Mouse (Mus musculus) MEL (cell line): ENCODE results near the gene Gm3238. TPM values are rescaled to one million over a fixed set of nuclear protein-coding genes. Genes with fewer than 3 reads are reported as not detected.
A peak's percentile ranks its signal among the peaks of the same experiment; 100 is the strongest.

Experiments
- DNase-seq: peaks from one replicate; pipeline ENCODE4 v3.0.0; 2011; ENCODE audit warnings: low read depth, low spot score
- H3K27ac ChIP-seq: 2 replicates; pipeline ENCODE4 v1.5.1; 2012; ENCODE audit warnings: low read depth, mild to moderate bottlenecking, control low read depth, low read length, moderate library complexity; ENCODE audit not compliant: control insufficient read depth
- H3K27me3 ChIP-seq, 2 experiments: fragments of 150-350 bp in 1 of 2; sonication (generic) in 1 of 2; 2 replicates each; pipeline ENCODE4 v1.6.1; 2012; ENCODE audit warnings: low read length in 2 of 2, mild to moderate bottlenecking in 2 of 2, improper control_type of control experiment in 1 of 2, moderate library complexity in 1 of 2; ENCODE audit not compliant: insufficient read depth in 2 of 2, control insufficient read depth in 1 of 2
- H3K36me3 ChIP-seq, 2 experiments: 2 replicates each; pipeline ENCODE4 v1.6.1; 2012 to 2014; ENCODE audit warnings: low read length in 2 of 2, improper control_type of control experiment in 1 of 2, inconsistent platforms in 1 of 2, mild to moderate bottlenecking in 1 of 2; ENCODE audit not compliant: insufficient read depth in 2 of 2, control insufficient read depth in 1 of 2
- H3K4me1 ChIP-seq, 2 experiments: fragments of 150-350 bp in 1 of 2; sonication (generic) in 1 of 2; 2 replicates each; pipeline ENCODE4 v1.6.1; 2012; ENCODE audit warnings: low read length in 2 of 2, improper control_type of control experiment in 1 of 2, mild to moderate bottlenecking in 1 of 2; ENCODE audit not compliant: insufficient read depth in 2 of 2, control insufficient read depth in 1 of 2
- H3K4me3 ChIP-seq, 2 experiments: fragments of 150-350 bp in 1 of 2; sonication (generic) in 1 of 2; 2 replicates each; pipeline ENCODE4 v1.5.1; 2012; ENCODE audit warnings: low read depth in 2 of 2, low read length in 2 of 2, mild to moderate bottlenecking in 2 of 2, moderate library complexity in 2 of 2, control low read depth in 1 of 2, improper control_type of control experiment in 1 of 2; ENCODE audit not compliant: control insufficient read depth in 1 of 2, insufficient read depth in 1 of 2
- H3K79me2 ChIP-seq: 2 replicates; pipeline ENCODE4 v1.6.1; 2012; ENCODE audit warnings: mild to moderate bottlenecking, low read length, moderate library complexity; ENCODE audit not compliant: control insufficient read depth, poor library complexity, insufficient read depth
- H3K9ac ChIP-seq: 2 replicates; pipeline ENCODE4 v1.6.1; 2012; ENCODE audit warnings: low read depth, mild to moderate bottlenecking, control low read depth, low read length, moderate library complexity; ENCODE audit not compliant: control insufficient read depth, poor library complexity, severe bottlenecking
- H3K9me3 ChIP-seq: fragments of 150-350 bp; sonication (generic); replicated peaks from 2 replicates; pipeline ENCODE4 v1.6.1; 2012; ENCODE audit warnings: mild to moderate bottlenecking, low read length, improper control_type of control experiment, moderate library complexity; ENCODE audit not compliant: insufficient read depth
- BHLHE40 ChIP-seq: IDR thresholded peaks from 2 replicates; pipeline ENCODE4 v1.6.1; 2012; ENCODE audit warnings: low read depth, mild to moderate bottlenecking, inconsistent platforms, low read length, improper control_type of control experiment, borderline replicate concordance
- CHD1 ChIP-seq: IDR thresholded peaks from 2 replicates; pipeline ENCODE4 v1.6.1; 2012; ENCODE audit warnings: low read depth, mild to moderate bottlenecking, inconsistent platforms, low read length, improper control_type of control experiment
- CTCF ChIP-seq, 3 experiments: IDR thresholded peaks in 2 of 3; conservative IDR thresholded peaks in 1 of 3; 2 replicates each; pipeline ENCODE4 v1.5.1; 2011 to 2012; ENCODE audit warnings: low read length in 3 of 3, low read depth in 2 of 3, mild to moderate bottlenecking in 2 of 3, improper control_type of control experiment in 1 of 3, inconsistent platforms in 1 of 3, mixed read lengths in 1 of 3, moderate library complexity in 1 of 3; ENCODE audit not compliant: control insufficient read depth in 1 of 3, insufficient read depth in 1 of 3, poor library complexity in 1 of 3, severe bottlenecking in 1 of 3
- E2F4 ChIP-seq: IDR thresholded peaks from 2 replicates; pipeline ENCODE4 v1.6.1; 2011; ENCODE audit warnings: low read depth, low read length, improper control_type of control experiment, borderline replicate concordance
- ELF1 ChIP-seq: IDR thresholded peaks from 2 replicates; pipeline ENCODE4 v1.6.1; 2014; ENCODE audit warnings: low read depth, mild to moderate bottlenecking, inconsistent platforms, low read length, improper control_type of control experiment, moderate library complexity
- EP300 ChIP-seq, 2 experiments: IDR thresholded peaks; 2 replicates each; pipeline ENCODE4 v1.6.1; 2011; ENCODE audit warnings: improper control_type of control experiment in 2 of 2, low read length in 2 of 2, low read depth in 1 of 2, mild to moderate bottlenecking in 1 of 2
- GATA1 ChIP-seq: IDR thresholded peaks from 2 replicates; pipeline ENCODE4 v1.6.1; 2011; ENCODE audit warnings: low read depth, low read length, improper control_type of control experiment
- KAT2A ChIP-seq: conservative IDR thresholded peaks from 2 replicates; pipeline ENCODE4 v1.6.1; 2012; ENCODE audit warnings: low read depth, low read length, improper control_type of control experiment, inconsistent platforms
- MAFK ChIP-seq: IDR thresholded peaks from 2 replicates; pipeline ENCODE4 v1.6.1; 2011; ENCODE audit warnings: low read depth, mild to moderate bottlenecking, low read length, improper control_type of control experiment, borderline replicate concordance
- MAX ChIP-seq: IDR thresholded peaks from 2 replicates; pipeline ENCODE4 v1.6.1; 2011; ENCODE audit warnings: low read length, improper control_type of control experiment
- MYC ChIP-seq: IDR thresholded peaks from 2 replicates; pipeline ENCODE4 v1.6.1; 2011; ENCODE audit warnings: low read depth, mild to moderate bottlenecking, low read length, improper control_type of control experiment, moderate library complexity
- NRF1 ChIP-seq: IDR thresholded peaks from 2 replicates; pipeline ENCODE4 v1.6.1; 2014; ENCODE audit warnings: low read depth, mild to moderate bottlenecking, inconsistent platforms, low read length, improper control_type of control experiment, moderate library complexity; ENCODE audit not compliant: poor library complexity, insufficient read depth, severe bottlenecking
- POLR2A ChIP-seq, 2 experiments: IDR thresholded peaks; 2 replicates each; pipeline ENCODE4 v1.6.1; 2011 to 2012; ENCODE audit warnings: low read length in 2 of 2, mild to moderate bottlenecking in 2 of 2, control low read depth in 1 of 2, improper control_type of control experiment in 1 of 2, low read depth in 1 of 2, moderate library complexity in 1 of 2; ENCODE audit not compliant: control insufficient read depth in 1 of 2, insufficient read depth in 1 of 2, poor library complexity in 1 of 2
- RAD21 ChIP-seq: IDR thresholded peaks from 2 replicates; pipeline ENCODE4 v1.6.1; 2011; ENCODE audit warnings: mild to moderate bottlenecking, low read depth, low read length, improper control_type of control experiment
- SIN3A ChIP-seq: IDR thresholded peaks from 2 replicates; pipeline ENCODE4 v1.6.1; 2012; ENCODE audit warnings: low read length, improper control_type of control experiment, inconsistent platforms
- SMC3 ChIP-seq: IDR thresholded peaks from 2 replicates; pipeline ENCODE4 v1.6.1; 2011; ENCODE audit warnings: low read depth, low read length, improper control_type of control experiment
- TAL1 ChIP-seq: IDR thresholded peaks from 2 replicates; pipeline ENCODE4 v1.6.1; 2012; ENCODE audit warnings: mild to moderate bottlenecking, inconsistent platforms, low read length, moderate library complexity, mixed read lengths
- TCF12 ChIP-seq: IDR thresholded peaks from 2 replicates; pipeline ENCODE4 v1.6.1; 2014; ENCODE audit warnings: low read depth, mild to moderate bottlenecking, inconsistent platforms, low read length, improper control_type of control experiment, moderate library complexity
- UBTF ChIP-seq: IDR thresholded peaks from 2 replicates; pipeline ENCODE4 v1.6.1; 2012; ENCODE audit warnings: low read depth, mild to moderate bottlenecking, inconsistent platforms, low read length, improper control_type of control experiment, moderate library complexity, borderline replicate concordance; ENCODE audit not compliant: insufficient read depth
- USF2 ChIP-seq, 2 experiments: IDR thresholded peaks; 2 replicates each; pipeline ENCODE4 v1.6.1; 2011 to 2012; ENCODE audit warnings: improper control_type of control experiment in 2 of 2, low read length in 2 of 2, borderline replicate concordance in 1 of 2, inconsistent platforms in 1 of 2, low read depth in 1 of 2, mild to moderate bottlenecking in 1 of 2; ENCODE audit not compliant: insufficient read depth in 1 of 2
- ZC3H11A ChIP-seq: IDR thresholded peaks from 2 replicates; pipeline ENCODE4 v1.6.1; 2012; ENCODE audit warnings: low read depth, mild to moderate bottlenecking, inconsistent platforms, low read length, improper control_type of control experiment
- ZKSCAN1 ChIP-seq: IDR thresholded peaks from 2 replicates; pipeline ENCODE4 v1.6.1; 2012; ENCODE audit warnings: low read depth, mild to moderate bottlenecking, inconsistent platforms, low read length, improper control_type of control experiment, moderate library complexity
- ZMIZ1 ChIP-seq: IDR thresholded peaks from 2 replicates; pipeline ENCODE4 v1.6.1; 2012; ENCODE audit warnings: low read depth, mild to moderate bottlenecking, inconsistent platforms, low read length, improper control_type of control experiment, moderate library complexity
- polyA plus RNA-seq, 2 experiments: library from polyadenylated mRNA; stranded (reverse) in 1 of 2; unstranded in 1 of 2; fragments of >175 nt in 1 of 2; fragments of >200 nt in 1 of 2; gene quantifications; 2 replicates each; pipeline versions ENCODE4 v1.2.1 to v1.2.4; 2012; ENCODE audit warnings: low replicate concordance in 2 of 2, low read depth in 1 of 2; ENCODE audit not compliant: insufficient read length in 2 of 2, insufficient read depth in 1 of 2, missing spikeins in 1 of 2
- total RNA-seq: library from RNA; depleted of rRNA; stranded (reverse); fragments of 300-350 nt; gene quantifications from 2 replicates; pipeline ENCODE4 v1.2.3, GENCODE M21; 2012

Gene Gm3238
- total and polyA plus RNA-seq, 3 experiments, result not detected

GRCm38 (mm10) chr10:77815514-77815913 lies 44.4 kb upstream of the Gm3238 start:
- H3K4me1 ChIP-seq, result peaks cover 0 to 7% of the 10 kb centered on the region in 2 experiments; a peak in 2 of 4 replicates
- H3K79me2 ChIP-seq, result no peaks in the 10 kb centered on the region
- H3K27me3 ChIP-seq, result no peaks in the 10 kb centered on the region
- no peak overlapping the region for H3K4me3 ChIP-seq
- H3K9me3 ChIP-seq, result no peaks in the 10 kb centered on the region
- no peaks in the 10 kb centered on the region for H3K36me3 ChIP-seq
- peak; percentile 42 for DNase-seq
- H3K27ac ChIP-seq, result no peak overlapping the region
- H3K9ac ChIP-seq, result no peak overlapping the region
- TF ChIP-seq USF2 (IDR thresholded peaks at IDR 0.05; ENCODE audit: borderline replicate concordance in 1 of 2, insufficient read depth in 1 of 2, low read depth in 1 of 2, low read length in 2 of 2), result no peak
- TF ChIP-seq SMC3, result peak; percentile 44
- peak; percentile 69 to 91 (median 80) for TF ChIP-seq CTCF (IDR thresholded peaks at IDR 0.05 in 2 of 3, conservative IDR thresholded peaks at IDR 0.05 in 1 of 3; ENCODE audit: control insufficient read depth in 1 of 3, insufficient read depth in 1 of 3, low read depth in 2 of 3, low read length in 3 of 3, poor library complexity in 1 of 3, severe bottlenecking in 1 of 3)
- peak; percentile 37 for TF ChIP-seq RAD21
- TF ChIP-seq, all 39 proteins: peak for 3

GRCm38 (mm10) chr10:77814382-77814781 lies 43.3 kb upstream of the Gm3238 start, which contains the start of gene Gm2696:
Gm2696 (plus strand) TSS chr10:77814682.
- no peak within 1 kb of the TSS for H3K4me3 ChIP-seq
- no peak within 1 kb of the TSS for H3K9ac ChIP-seq
- H3K79me2 ChIP-seq, result no peaks in the 10 kb centered on the region
- H3K27ac ChIP-seq, result no peak within 1 kb of the TSS
- H3K36me3 ChIP-seq, result no peaks in the 10 kb centered on the region
- DNase-seq, result no peak
- H3K27me3 ChIP-seq, result no peaks in the 10 kb centered on the region
- H3K9me3 ChIP-seq, result no peaks in the 10 kb centered on the region
- TF ChIP-seq GATA1 (no peak), ZMIZ1 (no peak), POLR2A (IDR thresholded peaks at IDR 0.05; ENCODE audit: control insufficient read depth in 1 of 2, insufficient read depth in 1 of 2, low read depth in 1 of 2, low read length in 2 of 2, poor library complexity in 1 of 2) (no peak), UBTF (no peak), TCF12 (no peak), BHLHE40 (no peak), SIN3A (no peak), KAT2A (no peak), CHD1 (no peak), ZKSCAN1 (no peak), MYC (no peak)
- TF ChIP-seq, all 39 proteins: peak for 0
- peaks cover 0 to 7% of the 10 kb centered on the region in 2 experiments; a peak in 2 of 4 replicates for H3K4me1 ChIP-seq

- Histone ChIP-seq H3K79me2 (no peaks in the 10 kb centered on the region), H3K27ac (no peak within 1 kb of the TSS), H3K9me3 (no peaks in the 10 kb centered on the region), H3K4me1 (no peaks in the 10 kb centered on the region), H3K27me3 (no peaks in the 10 kb centered on the region)
- no peak for TF ChIP-seq GATA1
- TF ChIP-seq MAX, result no peak
- TF ChIP-seq EP300 (IDR thresholded peaks at IDR 0.05; ENCODE audit: low read depth in 1 of 2, low read length in 2 of 2), result no peak
- no peak for TF ChIP-seq ELF1
- no peak for TF ChIP-seq MAFK
- no peak for TF ChIP-seq TAL1
- TF ChIP-seq TCF12, result no peak
- TF ChIP-seq ZC3H11A, result no peak
- no peak for TF ChIP-seq KAT2A
- no peak for TF ChIP-seq E2F4
- no peak for TF ChIP-seq ZMIZ1
- no peak for TF ChIP-seq CTCF (IDR thresholded peaks at IDR 0.05 in 2 of 3, conservative IDR thresholded peaks at IDR 0.05 in 1 of 3; ENCODE audit: control insufficient read depth in 1 of 3, insufficient read depth in 1 of 3, low read depth in 2 of 3, low read length in 3 of 3, poor library complexity in 1 of 3, severe bottlenecking in 1 of 3)
- no peak for TF ChIP-seq NRF1
- TF ChIP-seq, all 39 proteins: peak for 0
- no peak within 1 kb of the TSS for H3K9ac ChIP-seq
- no peak within 1 kb of the TSS for H3K4me3 ChIP-seq
- no peaks in the 10 kb centered on the region for H3K36me3 ChIP-seq
- DNase-seq, result no peak
These were observed 40.6 kb upstream of the Gm3238 start, which contains the start of gene Gm9507 for GRCm38 (mm10) chr10:77811743-77812142. Gm9507 (minus strand) TSS chr10:77811843.
